Mouse (Mus musculus) heart, embryonic 13.5 days (tissue): ENCODE results near the gene Hacd1. TPM values are rescaled to one million over a fixed set of nuclear protein-coding genes. Genes with fewer than 3 reads are reported as not detected.

Experiments used
- ATAC-seq: fragments of 200-750 bp; cut with Nextera tagmentation; 2 replicates; pipeline ENCODE4 v1.8.0; 2017; ENCODE audit warnings: moderate TSS enrichment; ENCODE audit not compliant: insufficient number of reproducible peaks, low FRiP score, low TSS enrichment; ENCODE audit errors: extremely low read depth
- H3K27ac ChIP-seq: fragments of 300-500 bp; sonication (generic); replicated peaks from 2 replicates; pipeline ENCODE4 v1.5.1; 2015; ENCODE audit warnings: moderate library complexity, mild to moderate bottlenecking, inconsistent platforms
- H3K27me3 ChIP-seq: fragments of 300-500 bp; sonication (generic); replicated peaks from 2 replicates; pipeline ENCODE4 v1.6.1; 2015; ENCODE audit warnings: mild to moderate bottlenecking, inconsistent platforms
- H3K36me3 ChIP-seq: fragments of 300-500 bp; sonication (generic); 2 replicates; pipeline ENCODE4 v1.6.1; 2015; ENCODE audit warnings: mild to moderate bottlenecking, inconsistent platforms
- H3K4me1 ChIP-seq: fragments of 300-500 bp; sonication (generic); 2 replicates; pipeline ENCODE4 v1.6.1; 2015; ENCODE audit warnings: inconsistent platforms
- H3K4me2 ChIP-seq: fragments of 300-500 bp; sonication (generic); 2 replicates; pipeline ENCODE4 v1.6.1; 2015; ENCODE audit warnings: inconsistent platforms, mild to moderate bottlenecking, moderate library complexity
- H3K4me3 ChIP-seq: fragments of 300-500 bp; sonication (generic); 2 replicates; pipeline ENCODE4 v1.5.1; 2015; ENCODE audit warnings: moderate library complexity, mild to moderate bottlenecking, inconsistent platforms
- H3K9ac ChIP-seq: fragments of 300-500 bp; sonication (generic); 2 replicates; pipeline ENCODE4 v1.6.1; 2015; ENCODE audit warnings: inconsistent platforms, mild to moderate bottlenecking, moderate library complexity
- H3K9me3 ChIP-seq: fragments of 300-500 bp; sonication (generic); 2 replicates; pipeline ENCODE4 v1.6.1; 2016; ENCODE audit warnings: inconsistent platforms
- WGBS: fragments of 180-500 bp; shearing (Covaris S2); methylation state at CpG from one replicate; pipeline ENCODE4 v1.1.7; 2015; ENCODE audit warnings: mixed read lengths; 5-methylcytosine and 5-hydroxymethylcytosine counted together
- polyA plus RNA-seq: library from polyadenylated mRNA; unstranded; fragments of >200 nt; fragmentation: Nextera tagmentation; extraction: Ambion mirVana; gene quantifications from 2 replicates; pipeline ENCODE4 v1.2.1, GENCODE M21; 2015

Gene Hacd1
- polyA plus RNA-seq, 1 experiment from 2014 or later, result 212 TPM

DNA sequence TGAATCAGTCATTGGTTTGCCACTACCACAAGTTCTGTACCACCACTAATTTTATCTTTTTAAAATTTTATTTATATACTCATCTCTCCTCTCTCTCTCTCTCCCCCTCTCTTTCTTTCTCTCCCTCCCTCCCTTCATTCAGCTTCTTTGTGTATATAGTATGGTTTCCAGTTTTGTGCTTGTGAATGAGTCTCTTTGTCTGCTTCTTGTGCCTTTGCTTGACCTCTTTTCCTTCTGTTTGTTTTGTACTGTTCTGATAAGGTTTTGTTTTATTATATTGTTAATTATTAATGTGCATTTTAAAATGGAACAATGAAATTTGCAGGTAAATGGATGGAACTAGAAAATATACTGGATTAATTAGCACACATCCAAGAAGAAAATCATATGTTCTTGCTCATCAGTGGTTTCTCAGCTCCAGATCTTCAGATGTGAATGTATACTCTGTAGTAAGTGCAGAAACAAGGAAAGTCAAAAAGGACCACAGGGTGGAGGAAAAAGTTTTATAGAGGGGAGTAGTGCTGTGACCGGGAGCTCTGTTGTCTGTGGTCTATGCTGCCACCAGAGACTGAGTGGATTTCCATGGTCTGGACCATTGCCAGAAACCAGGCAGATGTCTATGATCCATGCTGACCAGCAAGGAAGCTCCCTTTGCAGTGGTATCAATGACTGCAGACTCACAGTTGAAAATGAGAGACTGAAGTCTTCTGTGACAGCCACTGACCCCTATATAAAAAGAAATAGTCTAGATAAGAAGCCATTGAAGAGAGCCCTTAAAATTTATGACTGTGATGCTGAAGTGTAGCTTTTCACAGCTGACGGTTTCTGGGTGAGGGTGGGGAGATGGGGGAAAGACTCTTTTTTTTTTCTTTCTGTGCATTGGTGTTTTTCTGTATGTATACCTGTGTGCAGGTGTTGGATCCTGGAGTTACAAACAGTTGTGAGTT, 10.0 kb upstream of the Hacd1 start:
- no peak overlapping the region for H3K9ac ChIP-seq
- H3K4me1 ChIP-seq, result no peaks in the 10 kb centered on the region
- H3K27me3 ChIP-seq, result no peaks in the 10 kb centered on the region
- H3K4me2 ChIP-seq, result no peak overlapping the region
- H3K27ac ChIP-seq, result no peak overlapping the region
- no peak overlapping the region for H3K4me3 ChIP-seq
- 55% methylated on average over 2 of the region's 2 CpGs for WGBS
- no peak for ATAC-seq
- H3K9me3 ChIP-seq, result no peaks in the 10 kb centered on the region
- no peaks in the 10 kb centered on the region for H3K36me3 ChIP-seq

GRCm38 (mm10) chr2:14055168-14055565, 768 bp downstream of the Hacd1 start:
- Histone ChIP-seq H3K4me1 (peaks cover 29% of the 10 kb centered on the region), H3K27ac (peak overlapping the region; percentile 98), H3K9ac (peak overlapping the region; percentile 88), H3K27me3 (no peaks in the 10 kb centered on the region), H3K9me3 (no peaks in the 10 kb centered on the region), H3K4me3 (peak overlapping the region; percentile 82), H3K36me3 (no peaks in the 10 kb centered on the region), H3K4me2 (peak overlapping the region; percentile 77)
- under 1% methylated on average over 52 of the region's 58 CpGs for WGBS
- ATAC-seq, result peak; percentile 89

- Histone ChIP-seq H3K27ac (peak overlapping the region; percentile 98), H3K4me3 (peak overlapping the region; percentile 82), H3K9me3 (no peaks in the 10 kb centered on the region), H3K4me2 (peak overlapping the region; percentile 77), H3K4me1 (peaks cover 33% of the 10 kb centered on the region), H3K36me3 (no peaks in the 10 kb centered on the region), H3K27me3 (no peaks in the 10 kb centered on the region), H3K9ac (peak overlapping the region; percentile 88)
- ATAC-seq, result no peak
- 5% methylated on average over 6 of the region's 6 CpGs for WGBS
Observed at GRCm38 (mm10) chr2:14054716-14055115, 1.2 kb downstream of the Hacd1 start.

- H3K36me3 ChIP-seq, result no peaks in the 10 kb centered on the region
- peak overlapping the region; percentile 77 for H3K4me2 ChIP-seq
- no peaks in the 10 kb centered on the region for H3K9me3 ChIP-seq
- 52% methylated on average over 3 of the region's 3 CpGs for WGBS
- H3K4me3 ChIP-seq, result peak overlapping the region; percentile 82
- no peaks in the 10 kb centered on the region for H3K27me3 ChIP-seq
- peak overlapping the region; percentile 88 for H3K9ac ChIP-seq
- peak overlapping the region; percentile 98 for H3K27ac ChIP-seq
- no peak for ATAC-seq
- H3K4me1 ChIP-seq, result peaks cover 37% of the 10 kb centered on the region
Observed at GRCm38 (mm10) chr2:14054163-14054562, 1.8 kb downstream of the Hacd1 start.

GRCm38 (mm10) chr2:14053618-14054017, 2.3 kb downstream of the Hacd1 start:
- 68% methylated on average over 3 of the region's 3 CpGs for WGBS
- Histone ChIP-seq H3K9me3 (no peaks in the 10 kb centered on the region), H3K27me3 (no peaks in the 10 kb centered on the region), H3K27ac (no peak overlapping the region), H3K4me2 (peak overlapping the region; percentile 77), H3K36me3 (no peaks in the 10 kb centered on the region), H3K9ac (peak overlapping the region; percentile 88), H3K4me3 (peak overlapping the region; percentile 82; the same call in 1 of the 2 replicates), H3K4me1 (peaks cover 42% of the 10 kb centered on the region)
- no peak for ATAC-seq

GRCm38 (mm10) chr2:14048808-14049207, 7.1 kb downstream of the Hacd1 start:
- 59% methylated on average over 5 of the region's 5 CpGs for WGBS
- peaks cover 29% of the 10 kb centered on the region for H3K4me1 ChIP-seq
- no peak overlapping the region for H3K4me2 ChIP-seq
- H3K4me3 ChIP-seq, result no peak overlapping the region
- ATAC-seq, result no peak
- H3K27me3 ChIP-seq, result no peaks in the 10 kb centered on the region
- no peaks in the 10 kb centered on the region for H3K9me3 ChIP-seq
- H3K27ac ChIP-seq, result peak overlapping the region; percentile 44; the same call in 1 of the 2 replicates
- H3K36me3 ChIP-seq, result no peaks in the 10 kb centered on the region
- no peak overlapping the region for H3K9ac ChIP-seq

DNA sequence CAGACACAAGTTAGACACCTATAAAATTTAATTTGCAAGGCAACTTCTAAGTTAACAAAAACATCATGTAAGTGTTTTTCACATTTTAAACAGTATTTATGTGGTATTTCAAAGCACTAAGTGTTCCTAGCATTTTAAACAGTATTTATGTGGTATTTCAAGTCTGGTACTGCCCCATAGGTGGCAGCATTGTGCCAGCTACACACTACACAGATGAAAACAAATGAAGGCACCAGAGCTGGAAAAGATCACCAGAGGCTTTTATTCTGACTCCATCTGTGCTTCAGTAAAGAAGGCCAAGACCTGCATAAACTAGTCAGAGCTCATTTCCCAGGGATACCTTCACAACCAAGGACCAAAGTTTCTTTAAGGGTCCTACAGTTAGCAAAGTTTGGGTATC, 7.6 kb downstream of the Hacd1 start:
- Histone ChIP-seq H3K4me3 (no peak overlapping the region), H3K9ac (no peak overlapping the region), H3K9me3 (no peaks in the 10 kb centered on the region), H3K4me1 (peaks cover 25% of the 10 kb centered on the region), H3K36me3 (peaks cover 4% of the 10 kb centered on the region; the same call in 1 of the 2 replicates), H3K4me2 (no peak overlapping the region), H3K27ac (peak overlapping the region; percentile 44; the same call in 1 of the 2 replicates), H3K27me3 (no peaks in the 10 kb centered on the region)
- ATAC-seq, result no peak

DNA sequence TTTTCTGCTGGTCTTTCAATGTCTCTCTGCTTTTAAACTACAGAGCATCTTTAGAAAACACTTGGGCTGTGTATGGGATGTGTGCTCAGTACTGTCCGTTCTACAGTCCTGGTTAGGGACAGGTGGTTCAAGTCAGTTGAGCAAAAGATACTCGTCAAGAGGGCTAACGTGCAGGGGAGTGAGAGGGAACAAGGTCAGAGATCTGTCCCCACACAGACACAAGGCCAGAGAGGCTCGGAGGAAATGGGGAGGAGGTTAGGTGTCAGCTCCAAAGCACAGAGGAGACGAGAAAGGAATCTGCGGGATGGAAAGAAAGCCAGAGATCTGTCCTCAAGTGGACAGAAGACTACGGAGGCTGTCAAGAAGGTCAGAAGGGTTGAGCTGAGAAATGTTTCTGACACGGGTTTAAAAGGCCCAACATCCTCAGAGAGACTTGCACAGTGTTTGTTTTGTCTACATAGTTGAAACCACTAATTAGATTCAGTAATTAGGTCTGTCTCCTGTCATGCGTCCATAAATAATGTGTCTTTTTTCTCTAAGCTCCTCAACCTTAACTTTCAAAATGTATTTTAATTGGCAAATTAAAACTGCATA, 12.3 kb downstream of the Hacd1 start:
- no peak for ATAC-seq
- peaks cover 2% of the 10 kb centered on the region for H3K4me1 ChIP-seq
- no peak overlapping the region for H3K27ac ChIP-seq
- no peak overlapping the region for H3K4me2 ChIP-seq
- WGBS, result 47% methylated on average over 9 of the region's 9 CpGs
- H3K4me3 ChIP-seq, result no peak overlapping the region
- H3K9me3 ChIP-seq, result no peaks in the 10 kb centered on the region
- no peak overlapping the region for H3K9ac ChIP-seq
- H3K36me3 ChIP-seq, result peaks cover 45% of the 10 kb centered on the region
- H3K27me3 ChIP-seq, result no peaks in the 10 kb centered on the region

DNA sequence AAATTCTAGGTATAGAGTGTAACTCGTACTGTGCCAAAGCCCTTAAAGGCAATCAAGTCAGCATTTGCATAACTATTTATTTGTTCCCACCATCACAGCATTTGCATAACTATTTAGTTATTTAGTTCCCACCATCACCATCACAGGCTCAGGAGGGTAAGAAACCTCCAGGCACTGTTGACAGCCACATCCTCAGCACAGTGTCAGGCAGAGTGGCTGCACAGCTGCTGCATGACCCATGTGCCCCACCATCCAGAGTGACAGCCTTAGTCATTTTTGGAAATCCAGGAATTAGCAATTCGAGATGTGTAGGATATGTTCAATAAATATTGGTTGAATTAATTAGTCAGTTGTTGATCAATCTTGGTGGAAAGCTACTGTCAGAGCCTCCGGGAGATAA, 12.9 kb downstream of the Hacd1 start:
- H3K9ac ChIP-seq, result no peak overlapping the region
- H3K4me2 ChIP-seq, result no peak overlapping the region
- H3K27ac ChIP-seq, result no peak overlapping the region
- WGBS, result 80% methylated on average over 3 of the region's 3 CpGs
- no peaks in the 10 kb centered on the region for H3K9me3 ChIP-seq
- no peaks in the 10 kb centered on the region for H3K27me3 ChIP-seq
- H3K4me1 ChIP-seq, result no peaks in the 10 kb centered on the region; the same call in 1 of the 2 replicates
- no peak overlapping the region for H3K4me3 ChIP-seq
- H3K36me3 ChIP-seq, result peaks cover 49% of the 10 kb centered on the region
- ATAC-seq, result no peak

DNA sequence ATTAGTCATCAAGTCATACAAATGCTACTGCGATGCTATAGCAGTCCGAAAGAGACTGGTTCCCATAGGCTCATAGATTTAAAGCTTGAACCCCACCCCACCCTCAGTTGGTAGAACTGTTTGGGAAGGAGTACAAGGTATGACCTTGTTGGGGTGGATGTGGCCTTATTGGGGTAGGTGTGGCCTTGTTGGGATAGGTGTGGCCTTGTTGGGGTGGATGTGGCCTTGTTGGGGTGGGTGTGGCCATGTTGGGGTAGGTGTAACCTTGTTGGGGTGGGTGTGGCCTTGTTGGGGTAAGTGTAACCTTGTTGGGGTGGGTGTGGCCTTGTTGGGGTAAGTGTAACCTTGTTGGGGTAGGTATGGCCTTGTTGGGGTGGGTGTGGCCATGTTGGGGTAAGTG, 14.7 kb downstream of the Hacd1 start:
- WGBS, result 90% methylated on average over 2 of the region's 2 CpGs
- H3K36me3 ChIP-seq, result peaks cover 51% of the 10 kb centered on the region
- H3K4me2 ChIP-seq, result no peak overlapping the region
- H3K4me3 ChIP-seq, result no peak overlapping the region
- H3K4me1 ChIP-seq, result no peaks in the 10 kb centered on the region; the same call in 1 of the 2 replicates
- no peaks in the 10 kb centered on the region for H3K9me3 ChIP-seq
- no peak overlapping the region for H3K9ac ChIP-seq
- H3K27ac ChIP-seq, result no peak overlapping the region
- ATAC-seq, result no peak
- no peaks in the 10 kb centered on the region for H3K27me3 ChIP-seq

DNA sequence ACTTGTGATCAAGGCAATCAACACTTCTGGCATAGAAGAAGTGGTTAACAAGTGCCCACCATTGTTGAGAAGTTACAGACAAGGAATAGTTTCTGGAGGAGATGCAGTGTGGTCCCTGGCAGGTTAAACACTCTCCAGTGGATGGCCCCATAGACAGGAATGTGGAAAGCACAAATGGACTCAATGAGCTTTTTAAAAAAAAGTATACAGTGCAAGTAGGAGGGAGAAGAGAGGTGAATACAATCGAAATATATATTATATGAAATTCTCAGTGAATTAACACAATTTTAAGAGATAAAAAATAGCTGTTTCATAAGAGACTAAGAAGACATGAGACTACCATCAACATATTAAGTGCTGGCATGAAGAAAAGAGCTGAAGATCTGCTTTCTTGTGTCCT, 36.7 kb downstream of the Hacd1 start:
- peaks cover 3% of the 10 kb centered on the region; the same call in 1 of the 2 replicates for H3K36me3 ChIP-seq
- H3K4me2 ChIP-seq, result no peak overlapping the region
- no peaks in the 10 kb centered on the region for H3K9me3 ChIP-seq
- no peaks in the 10 kb centered on the region for H3K4me1 ChIP-seq
- H3K27me3 ChIP-seq, result no peaks in the 10 kb centered on the region
- ATAC-seq, result no peak
- no peak overlapping the region for H3K9ac ChIP-seq
- no peak overlapping the region for H3K4me3 ChIP-seq
- no peak overlapping the region for H3K27ac ChIP-seq
- 80% methylated on average over 1 of the region's 1 CpGs for WGBS
